Comparison of ENCODE assay signal across 9 mouse cellular contexts in the genomic region with DNA sequence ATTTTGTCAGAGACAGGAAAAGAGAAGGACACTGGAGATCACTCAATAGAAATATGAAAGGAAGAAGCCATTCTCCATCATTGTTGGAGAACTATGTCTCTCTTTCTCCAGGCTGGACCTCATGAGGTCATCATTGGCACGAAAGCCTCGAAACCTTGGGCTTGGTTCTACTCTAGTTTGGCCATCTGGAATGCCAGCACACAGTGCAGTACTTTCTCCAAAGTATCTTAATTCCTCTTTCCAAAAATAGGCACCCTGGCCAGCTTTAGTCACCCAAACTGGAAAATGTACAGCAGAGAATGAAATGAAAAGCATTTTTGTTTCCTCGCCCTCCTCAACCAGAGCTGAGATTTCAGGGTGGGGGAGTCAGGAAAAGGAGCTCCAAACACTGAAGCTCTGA.
DNase-seq lines count a peak whose midpoint lies in the region; ATAC-seq and TF ChIP-seq lines count a peak whose summit lies in the region.
"Had no signal": no experiment of that assay in that cellular context is flagged by ENCODE, and none has a peak within 500 bp of the region (broad histone marks: within the 10 kb centered on the region; RNA-seq: fewer than 3 reads in every experiment).

No protein-coding gene starts in this region.

- TF ChIP-seq CTCF in kidney, postnatal 0 days (IDR thresholded peaks at IDR 0.05; ENCODE audit: low read depth), result no peak
- TF ChIP-seq CTCF in forebrain, postnatal 0 days (IDR thresholded peaks at IDR 0.05; ENCODE audit: low read depth), result no peak
- no peak for TF ChIP-seq CTCF in hindbrain, postnatal 0 days (IDR thresholded peaks at IDR 0.05; ENCODE audit: low read depth)

- 81% methylated on average over 3 of the region's 3 CpGs for WGBS in kidney, postnatal 0 days
- WGBS in kidney, embryonic 14.5 days, result 84% methylated on average over 3 of the region's 3 CpGs
- 35% methylated on average over 3 of the region's 3 CpGs for WGBS in forebrain, postnatal 0 days
- WGBS in hindbrain, postnatal 0 days, result 56% methylated on average over 3 of the region's 3 CpGs

- no peaks in the 10 kb centered on the region for H3K36me3 ChIP-seq in kidney, postnatal 0 days (ENCODE audit: insufficient read depth, low read length)
- no peaks in the 10 kb centered on the region for H3K36me3 ChIP-seq in kidney, embryonic 14.5 days (ENCODE audit: control insufficient read depth, insufficient read depth, low read length)
- H3K36me3 ChIP-seq in forebrain, postnatal 0 days (ENCODE audit: insufficient read depth), result no peaks in the 10 kb centered on the region
- H3K36me3 ChIP-seq in hindbrain, postnatal 0 days (ENCODE audit: insufficient read depth, low read length), result no peaks in the 10 kb centered on the region
- H3K36me3 ChIP-seq: embryonic facial prominence, embryonic 15.5 days had no signal

- H3K4me1 ChIP-seq in kidney, postnatal 0 days (replicated peaks; ENCODE audit: insufficient read depth, low read length), result 0 out of 2 replicates have a peak, but pooled peaks cover 4% of the 10 kb centered on the region
- H3K4me1 ChIP-seq in kidney, embryonic 14.5 days (ENCODE audit: control insufficient read depth, insufficient read depth, low read length), result peaks cover 8% of the 10 kb centered on the region; the same call in 1 of the 2 replicates
- H3K4me1 ChIP-seq in forebrain, postnatal 0 days (ENCODE audit: insufficient read depth), result no peaks in the 10 kb centered on the region
- no peaks in the 10 kb centered on the region; the same call in 1 of the 2 replicates for H3K4me1 ChIP-seq in hindbrain, postnatal 0 days (ENCODE audit: insufficient read depth, low read length)

- no peak for ATAC-seq in kidney, postnatal 0 days (replicated peaks; ENCODE audit: low FRiP score, low read depth)
- ATAC-seq in kidney, embryonic 14.5 days (ENCODE audit: low FRiP score, low TSS enrichment), result no peak
- peak; percentile 40; the same call in 1 of the 2 replicates for ATAC-seq in forebrain, postnatal 0 days
- peak; percentile 73 for ATAC-seq in hindbrain, postnatal 0 days

- H3K9me3 ChIP-seq in kidney, postnatal 0 days (replicated peaks; ENCODE audit: low read length), result no peaks in the 10 kb centered on the region
- no peaks in the 10 kb centered on the region for H3K9me3 ChIP-seq in kidney, embryonic 14.5 days (ENCODE audit: control insufficient read depth, low read length)
- no peaks in the 10 kb centered on the region for H3K9me3 ChIP-seq in forebrain, postnatal 0 days (ENCODE audit: low read length)
- H3K9me3 ChIP-seq in hindbrain, postnatal 0 days (ENCODE audit: low read length), result no peaks in the 10 kb centered on the region
- H3K9me3 ChIP-seq: embryonic facial prominence, embryonic 15.5 days had no signal

- peak; percentile 5 for DNase-seq in kidney, postnatal 0 days (ENCODE audit: low spot score)
- peak; percentile 24 to 28 for DNase-seq in cerebellum, adult 18-20 months
- DNase-seq in forebrain, postnatal 0 days, result peak; percentile 32
- DNase-seq in hindbrain, postnatal 0 days (ENCODE audit: low spot score), result peak; percentile 62
- DNase-seq in embryo, embryonic 9.5 days (ENCODE audit: extremely low spot score), result no peak
- no peak for DNase-seq in adipocyte (ENCODE audit: low spot score)
- no peak for DNase-seq in adrenal gland, postnatal 25 days

- no peak overlapping the region for H3K4me2 ChIP-seq in kidney, postnatal 0 days (ENCODE audit: low read length)
- no peak overlapping the region for H3K4me2 ChIP-seq in kidney, embryonic 14.5 days (replicated peaks; ENCODE audit: low read depth, low read length)
- no peak overlapping the region for H3K4me2 ChIP-seq in forebrain, postnatal 0 days (ENCODE audit: low read depth)
- no peak overlapping the region for H3K4me2 ChIP-seq in hindbrain, postnatal 0 days (ENCODE audit: low read depth, low read length)
- H3K4me2 ChIP-seq: embryonic facial prominence, embryonic 15.5 days had no signal

- no peak overlapping the region for H3K9ac ChIP-seq in kidney, postnatal 0 days (ENCODE audit: low read depth, low read length)
- no peak overlapping the region for H3K9ac ChIP-seq in kidney, embryonic 14.5 days (ENCODE audit: low read depth, low read length)
- H3K9ac ChIP-seq in forebrain, postnatal 0 days, result no peak overlapping the region
- H3K9ac ChIP-seq in hindbrain, postnatal 0 days (replicated peaks; ENCODE audit: low read length), result no peak overlapping the region
- H3K9ac ChIP-seq: embryonic facial prominence, embryonic 15.5 days had no signal

- H3K27me3 ChIP-seq in kidney, postnatal 0 days (ENCODE audit: insufficient read depth, low read length), result no peaks in the 10 kb centered on the region
- H3K27me3 ChIP-seq in kidney, embryonic 14.5 days (ENCODE audit: control insufficient read depth, insufficient read depth, low read length), result peaks cover 3% of the 10 kb centered on the region; the same call in 1 of the 2 replicates
- H3K27me3 ChIP-seq in forebrain, postnatal 0 days (ENCODE audit: insufficient read depth, low read length), result no peaks in the 10 kb centered on the region
- H3K27me3 ChIP-seq in hindbrain, postnatal 0 days (ENCODE audit: insufficient read depth, low read length), result no peaks in the 10 kb centered on the region
- H3K27me3 ChIP-seq: embryonic facial prominence, embryonic 15.5 days had no signal

- H3K27ac ChIP-seq in kidney, postnatal 0 days, result no peak overlapping the region
- H3K27ac ChIP-seq in kidney, embryonic 14.5 days (ENCODE audit: low read depth, low read length), result no peak overlapping the region
- no peak overlapping the region for H3K27ac ChIP-seq in forebrain, postnatal 0 days (ENCODE audit: low read depth, low read length)
- H3K27ac ChIP-seq in hindbrain, postnatal 0 days, result peak overlapping the region; percentile 54; the same call in 1 of the 2 replicates

- no peak overlapping the region for H3K4me3 ChIP-seq in kidney, postnatal 0 days (replicated peaks; ENCODE audit: low read depth, low read length)
- H3K4me3 ChIP-seq in kidney, embryonic 14.5 days (ENCODE audit: low read length), result no peak overlapping the region
- H3K4me3 ChIP-seq in forebrain, postnatal 0 days (ENCODE audit: low read depth, low read length), result no peak overlapping the region
- H3K4me3 ChIP-seq in hindbrain, postnatal 0 days (ENCODE audit: low read length), result no peak overlapping the region
- H3K4me3 ChIP-seq: embryonic facial prominence, embryonic 15.5 days had no signal

Comparison
In these comparisons a context has a peak if more than half of its experiments do, and no peak if none do; other contexts are left out.
1. ATAC-seq: peak in forebrain, postnatal 0 days (single experiment) and hindbrain, postnatal 0 days (single experiment); none in kidney, postnatal 0 days (single experiment) and kidney, embryonic 14.5 days (single experiment).
2. DNase-seq: peak in kidney, postnatal 0 days (single experiment), cerebellum, adult 18-20 months (2 of 2), forebrain, postnatal 0 days (single experiment) and hindbrain, postnatal 0 days (single experiment); none in embryo, embryonic 9.5 days (single experiment), adipocyte (single experiment) and adrenal gland, postnatal 25 days (single experiment).